Mouse (Mus musculus) embryonic facial prominence, embryonic 10.5 days (tissue): ENCODE results near the gene Tm7sf3. TPM values are rescaled to one million over a fixed set of nuclear protein-coding genes. Genes with fewer than 3 reads are reported as not detected.
"Not testable (repeated sequence)": the region's sequence is repeated elsewhere in the genome, so short reads cannot be mapped to it uniquely, and the experiment has no call there.

ENCODE experiments used
- DNase-seq: peaks from one replicate; pipeline ENCODE4 v3.0.0-alpha.2; 2017; ENCODE audit warnings: low spot score
- H3K27ac ChIP-seq: fragments of 300-500 bp; sonication (generic); replicated peaks from 2 replicates; pipeline ENCODE4 v1.5.1; 2016; ENCODE audit warnings: mild to moderate bottlenecking
- H3K27me3 ChIP-seq: fragments of 300-500 bp; sonication (generic); replicated peaks from 2 replicates; pipeline ENCODE4 v1.6.1; 2016; ENCODE audit warnings: low read depth, mild to moderate bottlenecking; ENCODE audit not compliant: poor library complexity, severe bottlenecking
- H3K36me3 ChIP-seq: fragments of 300-500 bp; sonication (generic); replicated peaks from 2 replicates; pipeline ENCODE4 v1.6.1; 2016; ENCODE audit warnings: mild to moderate bottlenecking, moderate library complexity
- H3K4me1 ChIP-seq: fragments of 300-500 bp; sonication (generic); 2 replicates; pipeline ENCODE4 v1.6.1; 2016
- H3K4me3 ChIP-seq: fragments of 300-500 bp; sonication (generic); 2 replicates; pipeline ENCODE4 v1.5.1; 2016; ENCODE audit warnings: mild to moderate bottlenecking, moderate library complexity
- H3K9me3 ChIP-seq: fragments of 300-500 bp; sonication (generic); 2 replicates; pipeline ENCODE4 v1.6.1; 2016; ENCODE audit warnings: mild to moderate bottlenecking
- WGBS: fragments of 180-500 bp; shearing (Covaris S2); methylation state at CpG from one replicate; pipeline ENCODE4 v1.1.7; 2016; 5-methylcytosine and 5-hydroxymethylcytosine counted together
- polyA plus RNA-seq: library from polyadenylated mRNA; unstranded; fragments of >200 nt; fragmentation: Nextera tagmentation; extraction: Ambion mirVana; gene quantifications from 2 replicates; pipeline ENCODE4 v1.2.1, GENCODE M21; 2016

The Tm7sf3 gene
- polyA plus RNA-seq, 1 experiment from 2014 or later, result 27.5 TPM

DNA sequence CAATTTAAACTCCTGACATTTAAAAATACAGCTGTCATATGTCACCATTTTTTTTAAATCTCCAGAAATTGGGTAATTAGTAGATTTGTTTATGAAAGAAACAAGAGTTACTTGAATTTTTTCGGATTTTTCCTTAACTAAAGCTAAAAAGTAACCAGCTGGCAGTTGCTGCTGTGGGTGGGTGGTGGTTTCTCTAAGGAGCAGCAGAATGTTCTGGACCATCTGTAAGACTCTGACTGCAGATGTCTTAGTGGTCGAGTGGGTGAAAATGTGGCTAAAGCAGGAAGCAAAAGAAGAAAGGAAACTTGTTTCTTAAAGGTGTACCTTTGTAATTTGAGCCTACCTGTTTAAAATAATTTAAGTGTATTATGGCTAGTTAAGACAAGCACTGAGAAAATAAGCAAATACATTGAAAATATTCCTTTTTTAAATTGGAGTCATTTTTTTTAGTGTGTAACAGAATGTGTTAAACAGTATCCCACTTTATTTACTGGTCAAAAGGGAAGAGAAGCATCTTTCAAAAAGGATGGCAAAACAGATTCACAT lies 62.2 kb downstream of the Tm7sf3 start:
- Histone ChIP-seq H3K9me3 (no peaks in the 10 kb centered on the region), H3K27ac (no peak overlapping the region), H3K4me1 (peaks cover 32% of the 10 kb centered on the region), H3K36me3 (peaks cover 6% of the 10 kb centered on the region), H3K4me3 (no peak overlapping the region), H3K27me3 (no peaks in the 10 kb centered on the region)
- WGBS, result 52% methylated on average over 2 of the region's 2 CpGs
- DNase-seq, result no peak

DNA sequence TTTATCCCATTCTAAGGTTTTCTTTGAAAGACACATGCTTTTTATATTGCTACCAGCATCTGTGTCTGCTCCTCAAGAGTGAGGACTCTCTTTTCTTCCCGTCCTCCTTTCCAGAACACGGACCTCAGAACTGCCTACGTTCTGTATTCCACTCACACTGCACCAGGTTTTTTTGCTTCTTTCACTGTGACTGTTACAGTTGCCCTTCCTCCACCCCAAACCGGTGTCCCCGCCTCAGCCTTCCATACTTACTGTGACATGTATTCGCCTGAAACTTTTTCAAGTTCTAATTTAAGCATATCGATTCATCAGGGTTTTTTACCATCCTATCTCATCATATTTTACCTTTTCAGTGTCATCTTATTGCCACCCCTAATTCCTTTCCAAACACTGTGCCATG lies 64.0 kb downstream of the Tm7sf3 start:
- Histone ChIP-seq H3K36me3 (peaks cover 3% of the 10 kb centered on the region; the same call in 1 of the 2 replicates), H3K9me3 (no peaks in the 10 kb centered on the region), H3K4me1 (peaks cover 39% of the 10 kb centered on the region), H3K4me3 (peak overlapping the region; percentile 96), H3K27ac (peak overlapping the region; percentile 98), H3K27me3 (no peaks in the 10 kb centered on the region)
- WGBS, result 20% methylated on average over 7 of the region's 7 CpGs
- DNase-seq, result peak; percentile 12

DNA sequence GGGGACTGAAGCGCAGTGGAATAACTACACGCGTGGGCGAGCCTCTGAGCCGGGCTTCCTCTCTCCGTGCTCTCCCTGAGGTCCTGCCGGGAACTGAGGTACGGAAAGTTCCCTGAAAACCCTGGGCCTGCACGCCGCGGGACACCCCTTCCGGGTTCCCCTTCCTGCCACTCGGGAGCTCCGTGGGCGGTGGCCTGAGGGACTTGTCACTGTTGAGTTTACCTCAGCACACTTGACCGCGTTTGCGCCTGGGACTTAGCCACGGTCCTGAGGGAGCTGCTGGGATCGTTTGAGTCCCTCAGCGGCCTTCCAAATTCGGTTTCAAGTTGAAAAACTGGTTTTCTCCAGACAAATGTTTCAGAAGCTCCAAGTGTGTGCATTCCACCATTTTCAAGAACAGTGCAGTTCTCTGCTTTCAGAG lies 64.5 kb downstream of the Tm7sf3 start:
- Histone ChIP-seq H3K9me3 (no peaks in the 10 kb centered on the region), H3K4me3 (peak overlapping the region; percentile 96), H3K27me3 (no peaks in the 10 kb centered on the region), H3K4me1 (peaks cover 39% of the 10 kb centered on the region), H3K36me3 (peaks cover 3% of the 10 kb centered on the region; the same call in 1 of the 2 replicates), H3K27ac (peak overlapping the region; percentile 98)
- no peak for DNase-seq
- under 1% methylated on average over 22 of the region's 22 CpGs for WGBS

DNA sequence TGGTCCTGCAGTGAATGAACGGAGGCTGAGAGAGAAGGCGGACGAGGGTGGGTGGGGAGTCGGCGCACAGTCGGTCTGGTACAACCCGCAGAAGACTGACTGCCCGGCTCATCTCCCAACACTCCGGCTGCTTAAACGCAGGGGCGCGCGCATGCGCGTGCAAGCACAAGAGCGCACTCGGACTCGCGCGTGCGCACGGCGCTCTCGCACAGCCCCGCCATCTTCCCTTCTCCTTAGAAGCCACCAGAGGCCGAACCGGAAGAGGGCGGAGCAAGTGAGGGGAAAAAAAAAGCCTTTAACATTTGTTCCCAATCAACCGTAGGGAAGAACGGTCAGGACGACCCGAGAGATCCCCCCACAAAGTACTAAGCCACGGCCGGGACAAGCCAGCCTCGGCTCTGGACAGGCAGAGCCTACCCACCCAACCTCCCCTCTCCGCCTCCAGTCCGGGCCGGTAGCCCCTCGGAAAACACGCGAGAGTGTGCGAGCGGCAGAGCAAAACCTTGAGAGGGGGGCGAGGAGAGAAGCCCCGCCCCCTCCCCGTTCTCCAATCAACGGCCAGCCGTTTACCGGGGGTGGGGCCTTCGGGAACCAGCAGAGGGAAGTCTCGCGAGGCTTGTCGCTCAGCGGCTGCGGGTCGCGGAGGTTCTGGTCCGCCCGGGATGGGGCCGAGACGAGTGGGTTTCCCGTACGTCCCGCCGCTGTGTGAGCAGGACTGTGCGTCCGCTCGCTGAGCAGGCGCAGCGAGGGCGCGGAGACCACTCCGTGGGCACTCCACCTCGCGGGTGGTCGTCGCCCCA lies 65.1 kb downstream of the Tm7sf3 start, which contains the start of gene Ints13:
Ints13 (minus strand) TSS at position 526 of the 800 bp plus-strand sequence.
- peak; percentile 98 for DNase-seq
- H3K36me3 ChIP-seq, result peaks cover 3% of the 10 kb centered on the region; the same call in 1 of the 2 replicates
- peak within 1 kb of the TSS; percentile 98 for H3K27ac ChIP-seq
- WGBS, result under 1% methylated on average over 77 of the region's 77 CpGs
- H3K9me3 ChIP-seq, result no peaks in the 10 kb centered on the region
- H3K4me3 ChIP-seq, result peak within 1 kb of the TSS; percentile 96
- H3K27me3 ChIP-seq, result no peaks in the 10 kb centered on the region
- H3K4me1 ChIP-seq, result peaks cover 39% of the 10 kb centered on the region

DNA sequence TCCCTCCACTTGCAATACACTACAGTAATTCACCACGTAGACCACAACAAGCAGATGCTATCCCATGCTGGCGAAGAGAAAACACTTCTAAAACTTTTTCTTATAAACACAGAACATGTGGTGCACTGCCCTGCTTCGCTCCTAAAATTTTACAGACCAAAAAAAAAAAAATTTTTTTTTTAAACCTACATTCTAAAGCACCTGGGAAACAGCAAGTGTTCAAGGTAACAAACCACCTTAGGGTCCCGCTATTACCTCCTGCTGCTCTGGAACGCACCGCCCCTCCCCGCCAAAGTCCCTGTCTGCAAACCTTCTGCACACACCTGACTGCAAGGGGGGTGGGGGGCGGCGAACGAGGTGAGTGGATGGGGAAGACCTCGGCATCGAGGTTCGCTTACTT lies 65.7 kb downstream of the Tm7sf3 start, which contains the start of gene Fgfr1op2:
Fgfr1op2 (plus strand) TSS at position 301 of the 400 bp plus-strand sequence.
- Histone ChIP-seq H3K9me3 (no peaks in the 10 kb centered on the region), H3K27me3 (no peaks in the 10 kb centered on the region), H3K4me3 (peak within 1 kb of the TSS; percentile 96), H3K36me3 (peaks cover 8% of the 10 kb centered on the region), H3K4me1 (peaks cover 39% of the 10 kb centered on the region), H3K27ac (peak within 1 kb of the TSS; percentile 98)
- no peak for DNase-seq
- under 1% methylated on average over 13 of the region's 13 CpGs for WGBS

- Histone ChIP-seq H3K36me3 (peaks cover 40% of the 10 kb centered on the region), H3K27me3 (no peaks in the 10 kb centered on the region), H3K4me1 (peaks cover 21% of the 10 kb centered on the region), H3K9me3 (no peaks in the 10 kb centered on the region), H3K27ac (no peak overlapping the region), H3K4me3 (no peak overlapping the region)
- DNase-seq, result no peak
Measured at GRCm38 (mm10) chr6:146572073-146572472, 70.6 kb downstream of the Tm7sf3 start.

DNA sequence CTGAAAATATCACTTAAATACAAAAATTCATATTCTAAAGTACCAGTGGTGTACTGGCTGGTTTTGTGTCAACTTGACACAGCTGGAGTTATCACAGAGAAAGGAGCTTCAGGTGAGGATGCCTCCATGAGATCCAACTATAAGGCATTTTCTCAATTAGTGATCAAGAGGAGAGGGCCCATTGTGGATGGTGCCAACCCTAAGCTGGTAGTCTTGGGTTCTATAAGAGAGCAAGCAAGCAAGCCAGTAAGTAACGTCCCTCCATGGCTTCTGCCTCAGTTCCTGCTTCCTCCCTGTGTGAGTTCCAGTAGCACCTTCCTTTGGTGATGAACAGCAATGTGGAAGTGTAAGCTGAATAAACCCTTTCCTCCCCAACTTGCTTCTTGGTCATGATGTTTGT lies 80.2 kb downstream of the Tm7sf3 start:
- H3K36me3 ChIP-seq, result peaks cover 90% of the 10 kb centered on the region
- not testable (repeated sequence) for H3K27me3 ChIP-seq, H3K4me3 ChIP-seq, DNase-seq, H3K9me3 ChIP-seq, H3K27ac ChIP-seq, H3K4me1 ChIP-seq
- WGBS, result 75% methylated on average over 1 of the region's 1 CpGs

Other genes starting within 250 kb of the Tm7sf3 start
- 4.5 and 5.2 TPM in 2 replicates for gene Itpr2, start 140.6 kb downstream of the Tm7sf3 start, polyA plus RNA-seq
- 80.9 and 86.5 TPM in 2 replicates for gene Fgfr1op2, start 65.6 kb downstream of the Tm7sf3 start, polyA plus RNA-seq
- 89.0 and 91.5 TPM in 2 replicates for gene Ints13, start 65.0 kb downstream of the Tm7sf3 start, polyA plus RNA-seq
- 122 and 127 TPM in 2 replicates for gene Med21, start 277 bp downstream of the Tm7sf3 start, polyA plus RNA-seq
- gene Stk38l, start 82.2 kb upstream of the Tm7sf3 start, polyA plus RNA-seq, result 21.1 and 22.2 TPM in 2 replicates
- 2.8 and 3.8 TPM in 2 replicates for gene Arntl2, start 153.2 kb upstream of the Tm7sf3 start, polyA plus RNA-seq
- gene Smco2, start 207.3 kb upstream of the Tm7sf3 start, polyA plus RNA-seq, result not detected in 2 replicates
- 34.9 and 38.1 TPM in 2 replicates for gene Ppfibp1, start 245.7 kb upstream of the Tm7sf3 start, polyA plus RNA-seq